Mouse (Mus musculus) heart, postnatal 0 days (tissue): ENCODE data around the gene Exoc8. TPM values are rescaled to one million over a fixed set of nuclear protein-coding genes. Genes with fewer than 3 reads are reported as not detected.

Source experiments
- ATAC-seq: fragments of 200-750 bp; cut with Nextera tagmentation; 2 replicates; pipeline ENCODE4 v1.8.0; 2017; ENCODE audit warnings: low read depth, moderate number of reproducible peaks, moderate library complexity; ENCODE audit not compliant: insufficient read depth
- DNase-seq: peaks from one replicate; pipeline ENCODE4 v3.0.0-alpha.2; 2016; ENCODE audit warnings: low spot score
- H3K27ac ChIP-seq: fragments of 300-500 bp; sonication (generic); 2 replicates; pipeline ENCODE4 v1.5.1; 2014; ENCODE audit warnings: low read depth, mild to moderate bottlenecking
- H3K27me3 ChIP-seq: fragments of 300-500 bp; sonication (generic); 2 replicates; pipeline ENCODE4 v1.6.1; 2014; ENCODE audit warnings: low read length, mixed read lengths; ENCODE audit not compliant: control insufficient read depth, insufficient read depth
- H3K36me3 ChIP-seq: fragments of 300-500 bp; sonication (generic); replicated peaks from 2 replicates; pipeline ENCODE4 v1.6.1; 2014; ENCODE audit warnings: low read length, mixed read lengths; ENCODE audit not compliant: control insufficient read depth, insufficient read depth
- H3K4me1 ChIP-seq: fragments of 300-500 bp; sonication (generic); 2 replicates; pipeline ENCODE4 v1.6.1; 2014; ENCODE audit warnings: antibody characterized with exemption; ENCODE audit not compliant: control insufficient read depth, insufficient read depth
- H3K4me2 ChIP-seq: fragments of 300-500 bp; sonication (generic); 2 replicates; pipeline ENCODE4 v1.6.1; 2014; ENCODE audit warnings: low read depth, mild to moderate bottlenecking, low read length, moderate library complexity
- H3K4me3 ChIP-seq: fragments of 300-500 bp; sonication (generic); 2 replicates; pipeline ENCODE4 v1.5.1; 2014; ENCODE audit warnings: low read depth, low read length
- H3K9ac ChIP-seq: fragments of 300-500 bp; sonication (generic); replicated peaks from 2 replicates; pipeline ENCODE4 v1.6.1; 2014; ENCODE audit warnings: low read depth, low read length, mixed read lengths
- H3K9me3 ChIP-seq: fragments of 300-500 bp; sonication (generic); replicated peaks from 2 replicates; pipeline ENCODE4 v1.6.1; 2016; ENCODE audit warnings: low read length; ENCODE audit not compliant: control insufficient read depth
- CTCF ChIP-seq: IDR thresholded peaks from 2 replicates; pipeline ENCODE4 v1.5.1; 2016; ENCODE audit warnings: antibody characterized with exemption, control low read depth, low read depth
- EP300 ChIP-seq: IDR thresholded peaks from 2 replicates; pipeline ENCODE4 v1.6.1; 2016; ENCODE audit warnings: antibody characterized with exemption, low read depth
- WGBS: fragments of 180-500 bp; shearing (Covaris S2); extraction: QIAGEN DNeasy Blood & Tissue Kit; methylation state at CpG from one replicate; pipeline ENCODE4 v1.1.7; 2014; 5-methylcytosine and 5-hydroxymethylcytosine counted together
- polyA plus RNA-seq: library from polyadenylated mRNA; unstranded; fragments of >200 nt; fragmentation: Nextera tagmentation; extraction: Ambion mirVana; gene quantifications from 2 replicates; pipeline ENCODE4 v1.2.1, GENCODE M21; 2015
- total RNA-seq: library from RNA; depleted of rRNA; stranded (reverse); fragments of >200 nt; gene quantifications from 2 replicates; pipeline ENCODE4 v1.2.3, GENCODE M21; 2014; ENCODE audit warnings: low replicate concordance

Gene Exoc8
- total and polyA plus RNA-seq, 2 experiments from 2014 or later = 5.3 to 16.9 TPM

DNA sequence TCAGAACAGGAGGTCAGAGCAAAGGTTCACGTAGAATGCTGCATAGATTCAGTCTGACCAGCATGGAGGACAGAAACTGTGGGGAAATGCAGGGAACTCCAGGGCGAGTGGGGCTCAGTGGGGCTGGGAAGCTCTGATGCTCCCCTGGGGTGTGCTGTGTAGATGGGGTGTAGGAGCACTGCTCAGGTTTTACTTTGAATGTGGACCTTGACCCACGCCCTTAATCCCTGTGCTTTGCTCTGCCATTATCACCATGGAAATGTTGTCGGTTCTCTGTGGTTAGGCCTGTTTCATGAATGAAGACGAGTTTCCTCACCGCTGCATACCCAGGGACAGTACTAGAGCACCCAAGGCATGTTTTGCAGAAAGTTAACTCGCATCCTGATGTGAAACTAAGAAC lies 26.0 kb downstream of the Exoc8 start:
- no peak overlapping the region for H3K4me3 ChIP-seq
- peaks cover 54% of the 10 kb centered on the region for H3K36me3 ChIP-seq
- H3K4me1 ChIP-seq = peaks cover 27% of the 10 kb centered on the region
- H3K27me3 ChIP-seq = no peaks in the 10 kb centered on the region
- H3K9ac ChIP-seq = no peak overlapping the region
- no peak overlapping the region for H3K4me2 ChIP-seq
- DNase-seq (no peak), ATAC-seq (no peak)
- WGBS = 91% methylated on average over 7 of the region's 7 CpGs
- H3K9me3 ChIP-seq = no peaks in the 10 kb centered on the region
- no peak overlapping the region for H3K27ac ChIP-seq
- TF ChIP-seq CTCF (no peak), EP300 (no peak)

DNA sequence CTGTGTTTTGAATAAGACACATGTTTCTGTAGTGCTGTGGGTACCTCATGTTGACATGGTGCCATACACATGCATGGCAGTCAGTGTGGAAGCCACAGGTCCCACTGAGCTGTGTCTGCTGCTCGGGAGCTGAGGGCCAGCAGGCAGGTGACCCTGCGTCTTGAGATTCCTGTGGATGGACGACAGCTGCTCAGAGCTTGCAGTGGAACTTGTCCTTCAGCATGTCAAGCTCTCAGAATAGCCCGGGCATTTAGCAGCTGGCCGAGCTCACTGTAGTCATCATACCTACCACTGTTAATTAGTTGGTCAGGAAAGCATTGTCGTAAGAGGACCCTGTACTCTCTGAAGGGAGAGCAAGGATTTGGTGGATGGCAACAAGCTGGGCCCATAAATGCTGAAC lies 27.8 kb downstream of the Exoc8 start:
- no peaks in the 10 kb centered on the region for H3K27me3 ChIP-seq
- WGBS = 42% methylated on average over 6 of the region's 6 CpGs
- H3K4me1 ChIP-seq = peaks cover 36% of the 10 kb centered on the region
- no peak overlapping the region for H3K9ac ChIP-seq
- DNase-seq (no peak), ATAC-seq (no peak)
- no peak overlapping the region for H3K4me3 ChIP-seq
- peaks cover 38% of the 10 kb centered on the region for H3K36me3 ChIP-seq
- H3K4me2 ChIP-seq = no peak overlapping the region
- H3K9me3 ChIP-seq = no peaks in the 10 kb centered on the region
- H3K27ac ChIP-seq = 0 out of 2 replicates have a peak overlapping the region, but pooled peaks have one; percentile 20
- TF ChIP-seq CTCF = no peak
- no peak for TF ChIP-seq EP300

DNA sequence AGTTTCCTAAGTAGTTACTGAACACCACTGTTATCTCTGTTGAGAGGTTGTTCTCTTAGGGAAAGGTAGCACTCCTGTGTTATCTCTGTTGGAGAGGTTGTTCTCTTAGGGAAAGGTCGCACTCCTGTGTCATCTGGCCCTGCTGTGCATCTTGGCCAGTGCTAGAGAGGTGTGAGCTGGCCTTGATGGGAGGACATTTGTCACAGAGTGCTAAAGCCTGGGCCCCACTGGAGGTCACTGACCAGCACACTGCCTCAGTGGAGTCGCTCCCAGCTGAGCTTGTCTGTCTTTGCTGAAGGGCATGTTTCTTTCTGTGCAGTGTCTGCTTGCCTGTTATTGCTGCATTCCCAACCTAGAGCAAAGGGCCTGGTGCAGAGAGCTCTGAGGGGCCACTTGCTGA lies 30.4 kb downstream of the Exoc8 start:
- Histone ChIP-seq H3K27ac (peak overlapping the region; percentile 26; the same call in 1 of the 2 replicates), H3K4me1 (peaks cover 31% of the 10 kb centered on the region), H3K9ac (no peak overlapping the region), H3K4me3 (no peak overlapping the region), H3K9me3 (no peaks in the 10 kb centered on the region), H3K36me3 (peaks cover 14% of the 10 kb centered on the region), H3K27me3 (no peaks in the 10 kb centered on the region), H3K4me2 (no peak overlapping the region)
- 26% methylated on average over 2 of the region's 2 CpGs for WGBS
- ATAC-seq = no peak
- DNase-seq = no peak
- TF ChIP-seq EP300 = no peak
- TF ChIP-seq CTCF = no peak

DNA sequence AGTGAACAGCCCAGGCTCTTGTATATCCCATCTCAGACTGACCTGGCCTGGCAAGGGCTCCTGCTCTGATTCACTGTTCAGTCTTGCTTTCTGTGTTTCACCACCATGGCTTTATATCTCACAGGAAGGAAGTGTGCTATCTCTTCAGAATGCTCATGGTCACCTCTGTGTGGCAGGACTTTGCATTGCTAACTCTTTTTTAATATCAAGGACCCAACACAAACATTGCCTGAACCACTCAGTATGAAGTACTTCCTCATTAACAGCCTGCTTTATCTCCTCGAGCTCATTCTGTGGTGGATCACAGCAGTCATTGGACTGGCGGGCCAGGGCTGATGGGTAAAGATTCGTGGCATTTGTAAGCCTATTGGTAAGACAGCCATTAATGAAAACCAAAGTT lies 30.8 kb downstream of the Exoc8 start:
- Histone ChIP-seq H3K27ac (peak overlapping the region; percentile 26; the same call in 1 of the 2 replicates), H3K9ac (no peak overlapping the region), H3K27me3 (no peaks in the 10 kb centered on the region), H3K36me3 (peaks cover 11% of the 10 kb centered on the region), H3K4me1 (peaks cover 34% of the 10 kb centered on the region), H3K4me3 (no peak overlapping the region), H3K4me2 (no peak overlapping the region), H3K9me3 (no peaks in the 10 kb centered on the region)
- TF ChIP-seq EP300 = no peak
- TF ChIP-seq CTCF = no peak
- 27% methylated on average over 3 of the region's 3 CpGs for WGBS
- no peak for ATAC-seq
- peak; percentile 14 for DNase-seq

DNA sequence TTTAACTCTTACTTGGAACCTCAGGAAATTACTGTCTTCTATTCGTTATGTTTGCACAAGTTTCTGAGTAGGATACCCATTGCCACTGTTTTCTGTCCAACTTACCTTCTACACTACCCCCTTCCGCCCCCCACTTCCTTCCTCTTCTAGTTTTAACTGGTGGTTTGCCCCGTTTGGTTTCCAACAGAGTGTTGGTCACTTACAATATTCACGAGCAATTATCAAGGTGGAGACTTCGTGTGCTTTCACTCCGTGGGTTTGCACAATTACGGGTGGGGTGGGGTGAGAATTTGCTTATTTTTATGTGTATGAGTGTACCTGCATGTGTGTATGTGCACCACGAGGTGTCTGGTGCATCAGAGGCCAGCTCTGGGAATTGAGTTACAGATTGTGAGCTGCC lies 33.8 kb downstream of the Exoc8 start:
- H3K4me1 ChIP-seq = peaks cover 44% of the 10 kb centered on the region
- peak overlapping the region; percentile 98 for H3K27ac ChIP-seq
- H3K4me2 ChIP-seq = peak overlapping the region; percentile 77
- peaks cover 13% of the 10 kb centered on the region for H3K36me3 ChIP-seq
- WGBS = 13% methylated on average over 8 of the region's 8 CpGs
- peak overlapping the region; percentile 98 for H3K9ac ChIP-seq
- H3K27me3 ChIP-seq = no peaks in the 10 kb centered on the region
- DNase-seq (no peak), ATAC-seq (no peak)
- TF ChIP-seq CTCF = no peak
- TF ChIP-seq EP300 = no peak
- peak overlapping the region; percentile 98 for H3K4me3 ChIP-seq
- no peaks in the 10 kb centered on the region for H3K9me3 ChIP-seq

DNA sequence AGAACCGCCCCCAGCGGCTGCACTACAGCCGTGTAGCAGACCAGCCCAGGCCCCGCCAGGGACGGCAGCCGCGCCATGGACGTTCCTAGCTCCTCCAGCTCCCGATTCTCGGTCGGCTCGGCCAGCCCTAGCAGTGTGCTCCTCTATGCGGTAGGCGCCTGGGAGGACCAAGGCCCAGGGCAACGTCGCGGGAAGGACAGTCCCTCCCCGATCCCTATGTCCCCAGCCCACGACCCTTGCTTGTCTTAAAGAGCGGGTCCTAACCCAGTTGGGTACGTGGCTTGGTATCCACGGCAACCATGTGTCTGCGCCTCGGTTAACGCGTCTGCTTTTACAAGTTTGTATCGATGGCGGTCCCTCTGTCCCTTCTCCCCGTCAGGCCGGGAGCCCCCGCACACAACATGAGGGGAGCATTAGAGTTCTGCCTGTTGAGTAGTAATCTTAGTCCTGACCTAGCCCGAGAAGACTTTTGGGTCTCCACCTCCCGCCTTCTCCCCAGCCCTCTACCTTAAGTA lies 34.3 kb downstream of the Exoc8 start:
- Histone ChIP-seq H3K27me3 (no peaks in the 10 kb centered on the region), H3K9me3 (no peaks in the 10 kb centered on the region), H3K27ac (peak overlapping the region; percentile 98), H3K9ac (peak overlapping the region; percentile 98), H3K4me3 (peak overlapping the region; percentile 98), H3K36me3 (peaks cover 17% of the 10 kb centered on the region), H3K4me1 (peaks cover 46% of the 10 kb centered on the region), H3K4me2 (peak overlapping the region; percentile 77)
- TF ChIP-seq CTCF (no peak; the same call in 1 of the 2 replicates), EP300 (no peak)
- DNase-seq = peak; percentile 18
- under 1% methylated on average over 33 of the region's 33 CpGs for WGBS
- ATAC-seq = no peak
